Comparison of ENCODE assay signal across 9 mouse cellular contexts in the genomic region with DNA sequence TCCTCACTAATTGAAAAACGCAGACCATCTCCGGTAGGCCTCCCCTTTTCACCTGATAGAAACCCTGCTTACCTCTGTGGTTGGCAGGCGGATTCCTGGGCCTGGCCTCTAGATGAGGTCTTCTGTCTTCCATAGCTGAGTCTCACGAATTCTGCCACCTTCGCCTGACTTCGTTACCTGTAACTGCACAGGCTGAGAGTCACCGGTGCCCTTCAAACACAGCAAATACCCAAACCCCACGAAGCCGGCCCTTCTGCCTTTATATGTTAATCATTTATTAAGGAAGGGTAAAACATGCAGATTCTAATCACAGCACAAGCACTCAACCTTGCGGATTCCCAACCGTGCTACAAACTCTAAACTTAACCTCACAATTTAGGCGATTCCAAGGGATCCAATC. TPM values are rescaled to one million over a fixed set of nuclear protein-coding genes. Genes with fewer than 3 reads are reported as not detected.
DNase-seq lines count a peak whose midpoint lies in the region; ATAC-seq lines count a peak whose summit lies in the region.
"Had no signal": no experiment of that assay in that cellular context is flagged by ENCODE, and none has a peak within 500 bp of the region (broad histone marks: within the 10 kb centered on the region; RNA-seq: fewer than 3 reads in every experiment).

No protein-coding gene starts in this region.

- H3K4me1 ChIP-seq in lung, embryonic 16.5 days (replicated peaks; ENCODE audit: control insufficient read depth, insufficient read depth, low read length), result peaks cover 31% of the 10 kb centered on the region
- peaks cover 25% of the 10 kb centered on the region for H3K4me1 ChIP-seq in hindbrain, embryonic 12.5 days
- H3K4me1 ChIP-seq in kidney, embryonic 14.5 days (ENCODE audit: control insufficient read depth, insufficient read depth, low read length), result peaks cover 23% of the 10 kb centered on the region
- peaks cover 39% of the 10 kb centered on the region for H3K4me1 ChIP-seq in neural tube, embryonic 13.5 days (replicated peaks)

- no peaks in the 10 kb centered on the region for H3K27me3 ChIP-seq in lung, embryonic 16.5 days (ENCODE audit: control insufficient read depth, insufficient read depth, low read depth, low read length)
- H3K27me3 ChIP-seq in hindbrain, embryonic 12.5 days, result no peaks in the 10 kb centered on the region
- H3K27me3 ChIP-seq in kidney, embryonic 14.5 days (ENCODE audit: control insufficient read depth, insufficient read depth, low read length), result no peaks in the 10 kb centered on the region
- no peaks in the 10 kb centered on the region for H3K27me3 ChIP-seq in neural tube, embryonic 13.5 days

- H3K36me3 ChIP-seq in lung, embryonic 16.5 days (ENCODE audit: control insufficient read depth, insufficient read depth, low read length), result peaks cover 15% of the 10 kb centered on the region; the same call in 1 of the 2 replicates
- H3K36me3 ChIP-seq in hindbrain, embryonic 12.5 days, result peaks cover 41% of the 10 kb centered on the region
- peaks cover 40% of the 10 kb centered on the region for H3K36me3 ChIP-seq in kidney, embryonic 14.5 days (ENCODE audit: control insufficient read depth, insufficient read depth, low read length)
- H3K36me3 ChIP-seq in neural tube, embryonic 13.5 days, result peaks cover 46% of the 10 kb centered on the region

- 60% methylated on average over 12 of the region's 12 CpGs for WGBS in lung, embryonic 16.5 days
- 66% methylated on average over 12 of the region's 12 CpGs for WGBS in hindbrain, embryonic 12.5 days
- WGBS in kidney, embryonic 14.5 days, result 56% methylated on average over 12 of the region's 12 CpGs
- WGBS in neural tube, embryonic 13.5 days, result 61% methylated on average over 12 of the region's 12 CpGs

- no peak for DNase-seq in lung, postnatal 10 days
- no peak for DNase-seq in thymus, postnatal 4 days
- DNase-seq in thymus, adult 18-20 months, result no peak
- DNase-seq: embryo, embryonic 11 days; heart, postnatal 14 days had no signal

- peak overlapping the region; percentile 35 for H3K9ac ChIP-seq in lung, embryonic 16.5 days (ENCODE audit: low read length)
- 0 out of 2 replicates have a peak overlapping the region, but pooled peaks have one; percentile 8 for H3K9ac ChIP-seq in hindbrain, embryonic 12.5 days
- peak overlapping the region; percentile 44; the same call in 1 of the 2 replicates for H3K9ac ChIP-seq in kidney, embryonic 14.5 days (ENCODE audit: low read depth, low read length)
- peak overlapping the region; percentile 47; the same call in 1 of the 2 replicates for H3K9ac ChIP-seq in neural tube, embryonic 13.5 days

- H3K27ac ChIP-seq in lung, embryonic 16.5 days (ENCODE audit: low read length), result no peak overlapping the region
- H3K27ac ChIP-seq in hindbrain, embryonic 12.5 days, result no peak overlapping the region
- H3K27ac ChIP-seq in kidney, embryonic 14.5 days (ENCODE audit: low read depth, low read length), result peak overlapping the region; percentile 81
- no peak overlapping the region for H3K27ac ChIP-seq in neural tube, embryonic 13.5 days (replicated peaks)

- H3K4me2 ChIP-seq in lung, embryonic 16.5 days (ENCODE audit: low read depth, low read length), result no peak overlapping the region
- no peak overlapping the region for H3K4me2 ChIP-seq in hindbrain, embryonic 12.5 days (replicated peaks)
- peak overlapping the region; percentile 29 for H3K4me2 ChIP-seq in kidney, embryonic 14.5 days (replicated peaks; ENCODE audit: low read depth, low read length)
- no peak overlapping the region for H3K4me2 ChIP-seq in neural tube, embryonic 13.5 days

- no peak for ATAC-seq in lung, embryonic 16.5 days (ENCODE audit: low read depth)
- no peak for ATAC-seq in hindbrain, embryonic 12.5 days (ENCODE audit: low FRiP score)
- no peak for ATAC-seq in kidney, embryonic 14.5 days (ENCODE audit: low FRiP score, low TSS enrichment)
- ATAC-seq in neural tube, embryonic 13.5 days (ENCODE audit: low read depth), result no peak

- no peaks in the 10 kb centered on the region for H3K9me3 ChIP-seq in lung, embryonic 16.5 days (ENCODE audit: control insufficient read depth, low read length)
- no peaks in the 10 kb centered on the region for H3K9me3 ChIP-seq in hindbrain, embryonic 12.5 days (replicated peaks)
- H3K9me3 ChIP-seq in kidney, embryonic 14.5 days (ENCODE audit: control insufficient read depth, low read length), result no peaks in the 10 kb centered on the region
- H3K9me3 ChIP-seq in neural tube, embryonic 13.5 days, result no peaks in the 10 kb centered on the region

- no peak overlapping the region for H3K4me3 ChIP-seq in lung, embryonic 16.5 days (ENCODE audit: low read length)
- no peak overlapping the region for H3K4me3 ChIP-seq in hindbrain, embryonic 12.5 days
- peak overlapping the region; percentile 4; the same call in 1 of the 2 replicates for H3K4me3 ChIP-seq in kidney, embryonic 14.5 days (ENCODE audit: low read length)
- no peak overlapping the region for H3K4me3 ChIP-seq in neural tube, embryonic 13.5 days

RNA-seq across cellular contexts. Expression of gene Znfx1, which starts 2.9 kb away (rescaled TPM):
- polyA plus RNA-seq in lung, embryonic 16.5 days (2015; fragmentation: Nextera tagmentation; extraction: Ambion mirVana), result 8.9 and 10.0 TPM in 2 replicates
- polyA plus RNA-seq in hindbrain, embryonic 12.5 days (2016; fragmentation: Nextera tagmentation; extraction: Ambion mirVana), result 9.4 and 9.7 TPM in 2 replicates
- polyA plus RNA-seq in kidney, embryonic 14.5 days (2014; fragmentation: Nextera tagmentation; extraction: Ambion mirVana), result 4.3 and 10.5 TPM in 2 replicates
- 7.9 and 8.0 TPM in 2 replicates for polyA plus RNA-seq in neural tube, embryonic 13.5 days (2015; fragmentation: Nextera tagmentation; extraction: Ambion mirVana)

RNA-seq across cellular contexts. Expression of gene Ddx27, which starts 45.0 kb away (rescaled TPM):
- 40.5 and 43.6 TPM in 2 replicates for polyA plus RNA-seq in lung, embryonic 16.5 days (2015; fragmentation: Nextera tagmentation; extraction: Ambion mirVana)
- polyA plus RNA-seq in hindbrain, embryonic 12.5 days (2016; fragmentation: Nextera tagmentation; extraction: Ambion mirVana), result 42.0 and 50.1 TPM in 2 replicates
- polyA plus RNA-seq in kidney, embryonic 14.5 days (2014; fragmentation: Nextera tagmentation; extraction: Ambion mirVana), result 43.5 and 55.8 TPM in 2 replicates
- 35.5 and 38.5 TPM in 2 replicates for polyA plus RNA-seq in neural tube, embryonic 13.5 days (2015; fragmentation: Nextera tagmentation; extraction: Ambion mirVana)
